Mouse (Mus musculus) hindbrain, embryonic 10.5 days (tissue): ENCODE measurements around the gene Dolk. TPM values are rescaled to one million over a fixed set of nuclear protein-coding genes. Genes with fewer than 3 reads are reported as not detected.

Experiments
- DNase-seq: peaks from one replicate; pipeline ENCODE4 v3.0.0-alpha.2; 2017; ENCODE audit warnings: low spot score
- H3K27ac ChIP-seq: fragments of 300-500 bp; sonication (generic); 2 replicates; pipeline ENCODE4 v1.5.1; 2016; ENCODE audit warnings: mild to moderate bottlenecking, moderate library complexity
- H3K27me3 ChIP-seq: fragments of 300-500 bp; sonication (generic); 2 replicates; pipeline ENCODE4 v1.6.1; 2016; ENCODE audit warnings: mild to moderate bottlenecking; ENCODE audit not compliant: poor library complexity, insufficient read depth, severe bottlenecking
- H3K36me3 ChIP-seq: fragments of 300-500 bp; sonication (generic); 2 replicates; pipeline ENCODE4 v1.6.1; 2016; ENCODE audit warnings: mild to moderate bottlenecking, moderate library complexity
- H3K4me1 ChIP-seq: fragments of 300-500 bp; sonication (generic); replicated peaks from 2 replicates; pipeline ENCODE4 v1.6.1; 2016; ENCODE audit warnings: mild to moderate bottlenecking
- H3K4me3 ChIP-seq: fragments of 300-500 bp; sonication (generic); 2 replicates; pipeline ENCODE4 v1.5.1; 2016; ENCODE audit warnings: mild to moderate bottlenecking, moderate library complexity
- H3K9me3 ChIP-seq: fragments of 300-500 bp; sonication (generic); 2 replicates; pipeline ENCODE4 v1.6.1; 2016; ENCODE audit warnings: mild to moderate bottlenecking, moderate library complexity
- WGBS: fragments of 180-500 bp; shearing (Covaris S2); methylation state at CpG from one replicate; pipeline ENCODE4 v1.1.7; 2016; 5-methylcytosine and 5-hydroxymethylcytosine counted together
- polyA plus RNA-seq: library from polyadenylated mRNA; unstranded; fragments of >200 nt; fragmentation: Nextera tagmentation; extraction: Ambion mirVana; gene quantifications from 2 replicates; pipeline ENCODE4 v1.2.1, GENCODE M21; 2016

Gene Dolk
- 25.7 and 26.6 TPM in 2 replicates for polyA plus RNA-seq

DNA sequence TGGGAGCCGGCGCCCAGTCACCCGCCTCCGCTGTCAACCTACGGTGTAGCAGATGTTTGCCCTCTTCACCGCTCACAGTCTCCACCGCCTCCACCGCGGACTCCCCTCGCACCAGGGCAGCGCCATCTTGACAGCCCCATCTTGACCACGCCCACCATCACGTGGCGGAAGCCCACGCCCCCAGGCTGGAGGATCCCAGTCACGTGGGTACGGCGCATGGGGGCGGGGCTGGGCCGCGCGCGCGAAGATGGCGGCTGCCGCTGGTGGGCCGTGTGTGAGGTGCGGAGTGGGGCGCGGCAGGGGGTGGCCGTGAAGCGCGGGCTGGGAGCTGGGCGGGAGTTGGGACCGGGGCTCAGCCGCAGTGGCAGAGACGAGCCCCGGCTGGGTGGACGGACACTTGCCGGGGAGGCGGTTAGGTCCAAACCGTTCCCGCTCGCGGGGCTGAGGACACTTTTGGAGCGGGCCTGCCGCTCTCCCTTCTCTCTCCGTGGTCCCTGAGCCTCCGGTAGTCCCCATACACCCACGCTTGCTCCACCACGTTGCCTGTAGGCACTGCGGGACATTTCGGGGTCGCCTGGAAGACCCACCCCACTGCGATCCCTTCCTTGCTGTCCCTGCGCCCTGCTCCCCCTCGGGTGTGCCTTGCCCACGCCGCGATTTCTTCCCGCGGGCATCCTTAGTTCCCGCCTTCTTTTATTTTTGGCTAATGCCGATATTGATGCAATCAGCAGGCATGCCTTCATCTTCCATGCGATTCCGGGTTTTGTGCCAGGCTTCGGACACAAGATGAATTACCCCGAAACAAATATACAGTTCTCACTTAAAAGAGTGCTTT, at the start of gene Dolk, which contains the start of gene Nup188:
Dolk (minus strand) TSS at position 143 of the 835 bp plus-strand sequence.
Nup188 (plus strand) TSS at position 206 of the 835 bp plus-strand sequence.
- H3K27ac ChIP-seq = peak within 1 kb of the TSS; percentile 95
- under 1% methylated on average over 68 of the region's 68 CpGs for WGBS

DNA sequence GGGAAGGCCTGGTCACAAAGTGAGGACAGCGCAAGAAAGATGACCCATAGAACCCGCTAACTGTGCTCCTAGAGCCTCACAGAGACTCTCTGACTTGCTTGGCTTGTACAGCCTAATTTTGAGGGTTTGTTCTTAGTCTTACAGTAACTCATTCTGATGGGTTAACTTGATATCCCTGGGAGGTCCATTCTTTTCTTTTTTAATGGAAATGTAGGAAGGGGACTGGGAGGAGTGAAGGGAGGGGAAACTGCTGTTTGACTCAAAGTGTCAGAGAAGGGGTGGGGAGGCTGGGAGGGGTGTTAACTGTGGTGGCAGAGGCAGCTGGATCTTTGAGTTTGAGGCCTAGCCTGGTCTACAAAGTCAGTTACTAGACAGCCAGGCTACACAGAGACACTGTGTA, 49.2 kb upstream of the Dolk start:
- no peak overlapping the region for H3K27ac ChIP-seq
- no peak overlapping the region for H3K4me3 ChIP-seq
- H3K4me1 ChIP-seq = no peaks in the 10 kb centered on the region
- no peaks in the 10 kb centered on the region for H3K27me3 ChIP-seq
- peaks cover 100% of the 10 kb centered on the region for H3K36me3 ChIP-seq
- 93% methylated on average over 2 of the region's 2 CpGs for WGBS
- no peaks in the 10 kb centered on the region for H3K9me3 ChIP-seq
- no peak for DNase-seq

More for the DNA sequence above, at the start of gene Dolk, which contains the start of gene Nup188:
- Histone ChIP-seq H3K36me3 (peaks cover 28% of the 10 kb centered on the region), H3K4me1 (peaks cover 28% of the 10 kb centered on the region), H3K27me3 (no peaks in the 10 kb centered on the region), H3K4me3 (peak within 1 kb of the TSS; percentile 100), H3K9me3 (no peaks in the 10 kb centered on the region)
- peak; percentile 97 for DNase-seq

DNA sequence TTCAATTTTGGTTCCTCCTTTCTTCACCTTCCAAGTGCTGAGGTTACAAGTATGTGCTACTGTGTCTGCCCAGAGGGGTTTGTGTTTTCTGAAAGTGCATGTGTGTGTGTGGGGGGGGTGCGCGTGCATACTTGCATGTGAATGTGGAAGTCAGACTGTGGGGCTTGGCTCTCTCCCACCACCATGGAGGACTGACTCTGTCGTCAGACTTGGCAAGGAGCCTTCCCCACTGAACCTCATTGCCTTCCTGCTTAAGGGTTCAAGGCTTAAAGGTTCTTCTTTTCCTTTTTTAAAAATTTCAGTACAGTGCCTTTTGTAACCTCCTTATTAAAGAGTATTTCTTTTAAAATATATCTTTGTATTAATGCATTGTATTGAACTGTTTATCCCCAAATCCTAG, 42.7 kb upstream of the Dolk start:
- H3K27ac ChIP-seq = no peak overlapping the region
- H3K9me3 ChIP-seq = no peaks in the 10 kb centered on the region
- no peak for DNase-seq
- H3K27me3 ChIP-seq = no peaks in the 10 kb centered on the region
- H3K4me1 ChIP-seq = no peaks in the 10 kb centered on the region
- peaks cover 100% of the 10 kb centered on the region for H3K36me3 ChIP-seq
- WGBS = 93% methylated on average over 3 of the region's 3 CpGs
- H3K4me3 ChIP-seq = no peak overlapping the region

DNA sequence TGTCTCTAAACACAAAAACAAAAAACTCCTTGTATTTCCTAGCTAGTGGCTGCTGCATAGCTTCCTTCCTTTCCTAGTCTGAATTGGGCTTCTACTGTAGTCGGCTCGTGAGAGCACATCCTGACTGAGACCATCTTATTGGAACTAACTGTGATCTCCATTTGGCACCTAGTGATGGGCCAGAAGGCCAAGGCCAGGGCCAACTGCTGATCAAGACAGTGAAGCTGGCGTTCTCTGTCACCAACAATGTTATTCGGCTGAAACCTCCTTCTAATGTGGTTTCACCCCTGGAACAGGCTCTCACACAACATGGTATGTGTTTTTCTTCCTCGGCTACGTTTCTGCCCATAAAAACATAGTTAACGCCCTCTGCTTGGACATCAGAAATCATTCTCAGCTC, 41.1 kb upstream of the Dolk start:
- Histone ChIP-seq H3K27me3 (no peaks in the 10 kb centered on the region), H3K27ac (no peak overlapping the region), H3K36me3 (peaks cover 100% of the 10 kb centered on the region), H3K9me3 (no peaks in the 10 kb centered on the region), H3K4me3 (no peak overlapping the region), H3K4me1 (no peaks in the 10 kb centered on the region)
- no peak for DNase-seq
- 95% methylated on average over 7 of the region's 7 CpGs for WGBS

DNA sequence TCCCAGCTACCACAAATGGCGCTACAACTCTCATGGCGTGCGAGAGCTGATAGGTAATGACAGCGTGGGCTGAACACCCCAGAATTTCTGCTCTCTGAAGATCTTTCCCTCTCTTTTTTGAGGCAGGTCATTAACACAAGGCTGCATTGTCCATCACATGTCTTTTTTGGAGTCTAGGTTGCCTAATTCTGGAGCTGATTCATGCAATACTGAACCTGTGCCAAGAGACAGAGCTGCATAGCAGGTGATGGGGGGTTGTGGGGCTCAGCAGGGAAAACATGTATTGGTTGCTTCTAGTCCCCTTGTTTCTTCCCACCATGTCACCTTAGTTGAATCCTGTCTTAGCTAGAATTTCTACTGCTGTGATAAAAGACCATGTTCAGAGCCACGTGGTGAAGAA, 39.2 kb upstream of the Dolk start:
- Histone ChIP-seq H3K4me1 (no peaks in the 10 kb centered on the region), H3K4me3 (no peak overlapping the region), H3K27ac (no peak overlapping the region), H3K36me3 (peaks cover 100% of the 10 kb centered on the region), H3K27me3 (no peaks in the 10 kb centered on the region), H3K9me3 (no peaks in the 10 kb centered on the region)
- WGBS = 95% methylated on average over 5 of the region's 5 CpGs
- DNase-seq = no peak

GRCm38 (mm10) chr2:30323111-30323510, 37.0 kb upstream of the Dolk start:
- Histone ChIP-seq H3K27me3 (no peaks in the 10 kb centered on the region), H3K4me3 (no peak overlapping the region), H3K27ac (no peak overlapping the region), H3K36me3 (peaks cover 100% of the 10 kb centered on the region), H3K4me1 (no peaks in the 10 kb centered on the region), H3K9me3 (no peaks in the 10 kb centered on the region)
- DNase-seq = no peak
- 93% methylated on average over 7 of the region's 7 CpGs for WGBS

- no peaks in the 10 kb centered on the region for H3K27me3 ChIP-seq
- H3K36me3 ChIP-seq = peaks cover 100% of the 10 kb centered on the region
- 93% methylated on average over 4 of the region's 4 CpGs for WGBS
- no peak overlapping the region for H3K4me3 ChIP-seq
- no peak for DNase-seq
- H3K27ac ChIP-seq = no peak overlapping the region
- no peaks in the 10 kb centered on the region for H3K9me3 ChIP-seq
- H3K4me1 ChIP-seq = no peaks in the 10 kb centered on the region
Observed at GRCm38 (mm10) chr2:30319260-30319659, 33.1 kb upstream of the Dolk start.

DNA sequence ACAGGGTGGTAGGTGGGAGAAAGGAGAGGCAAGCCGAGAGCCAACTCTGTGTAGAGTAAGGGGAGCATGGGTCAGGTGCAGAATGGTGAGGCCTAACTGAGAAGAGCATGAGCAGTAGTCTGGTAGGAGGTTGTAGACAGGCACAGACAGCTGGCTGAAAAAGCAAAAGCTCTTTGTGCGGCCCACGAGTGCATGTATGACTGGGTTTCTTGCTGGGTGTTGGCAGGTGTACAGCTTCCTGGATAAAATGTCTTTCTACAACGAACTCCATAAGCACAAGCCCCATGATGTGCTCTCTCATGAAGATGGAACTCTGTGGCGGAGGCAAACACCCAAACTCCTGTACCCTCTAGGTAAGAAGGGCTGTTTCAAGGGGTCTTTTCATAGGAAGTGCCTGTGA, 30.8 kb upstream of the Dolk start:
- no peaks in the 10 kb centered on the region for H3K9me3 ChIP-seq
- no peak overlapping the region for H3K27ac ChIP-seq
- no peaks in the 10 kb centered on the region for H3K27me3 ChIP-seq
- DNase-seq = no peak
- H3K36me3 ChIP-seq = peaks cover 100% of the 10 kb centered on the region
- H3K4me1 ChIP-seq = no peaks in the 10 kb centered on the region
- H3K4me3 ChIP-seq = no peak overlapping the region
- WGBS = 96% methylated on average over 5 of the region's 5 CpGs

DNA sequence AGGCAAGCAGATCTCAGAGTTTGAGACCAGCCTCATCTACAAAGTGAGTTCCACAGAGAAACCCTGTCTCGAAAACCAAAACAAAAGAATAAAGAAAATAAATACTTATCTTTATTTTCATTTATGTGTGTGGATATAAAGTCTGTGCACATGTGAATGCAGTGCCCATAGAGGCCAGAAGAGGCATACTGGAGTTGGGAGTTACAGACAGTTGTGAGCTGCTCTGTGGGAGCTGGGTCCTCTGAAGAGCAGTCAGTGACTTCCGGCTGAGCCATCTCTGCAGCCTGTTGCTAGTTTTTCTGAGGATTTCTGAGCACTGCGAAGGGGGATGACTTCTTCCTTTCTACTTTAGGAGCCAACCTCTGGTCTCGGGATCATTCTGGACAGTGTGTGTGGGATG, 30.0 kb upstream of the Dolk start:
- Histone ChIP-seq H3K27ac (no peak overlapping the region), H3K27me3 (no peaks in the 10 kb centered on the region), H3K36me3 (peaks cover 98% of the 10 kb centered on the region), H3K9me3 (no peaks in the 10 kb centered on the region), H3K4me1 (no peaks in the 10 kb centered on the region), H3K4me3 (no peak overlapping the region)
- WGBS = 93% methylated on average over 4 of the region's 4 CpGs
- DNase-seq = no peak

- DNase-seq = no peak
- Histone ChIP-seq H3K9me3 (no peaks in the 10 kb centered on the region), H3K4me1 (no peaks in the 10 kb centered on the region), H3K4me3 (no peak overlapping the region), H3K27ac (no peak overlapping the region), H3K27me3 (no peaks in the 10 kb centered on the region), H3K36me3 (peaks cover 98% of the 10 kb centered on the region)
- 94% methylated on average over 2 of the region's 2 CpGs for WGBS
Observed at GRCm38 (mm10) chr2:30311481-30311880, 25.3 kb upstream of the Dolk start.

GRCm38 (mm10) chr2:30309351-30309750, 23.2 kb upstream of the Dolk start:
- Histone ChIP-seq H3K27ac (no peak overlapping the region), H3K27me3 (no peaks in the 10 kb centered on the region), H3K4me3 (no peak overlapping the region), H3K9me3 (no peaks in the 10 kb centered on the region), H3K36me3 (peaks cover 98% of the 10 kb centered on the region), H3K4me1 (no peaks in the 10 kb centered on the region)
- no peak for DNase-seq
- 92% methylated on average over 3 of the region's 3 CpGs for WGBS

DNA sequence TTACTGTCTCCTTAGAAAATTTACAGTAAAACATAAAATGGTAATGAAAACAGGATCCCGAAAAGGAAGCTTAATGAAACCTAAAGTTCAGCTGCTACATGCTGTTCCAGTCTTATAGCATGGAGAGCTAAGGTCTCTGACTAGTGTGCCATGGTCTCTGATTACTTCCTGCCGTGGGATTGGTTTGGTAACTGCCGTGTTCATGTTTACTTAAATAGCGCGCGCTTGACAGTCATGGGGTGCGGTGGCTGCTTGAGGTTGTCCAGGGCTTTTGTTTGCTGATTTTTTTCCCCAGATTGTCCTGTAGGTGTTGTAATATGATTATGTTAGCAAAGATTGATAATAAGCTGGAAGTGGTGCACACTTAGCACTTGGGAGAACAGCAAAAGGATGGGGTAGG, 20.0 kb upstream of the Dolk start:
- no peak for DNase-seq
- Histone ChIP-seq H3K27me3 (no peaks in the 10 kb centered on the region), H3K4me3 (no peak overlapping the region), H3K27ac (no peak overlapping the region), H3K9me3 (no peaks in the 10 kb centered on the region), H3K36me3 (peaks cover 100% of the 10 kb centered on the region), H3K4me1 (no peaks in the 10 kb centered on the region)
- WGBS = 95% methylated on average over 7 of the region's 7 CpGs

DNA sequence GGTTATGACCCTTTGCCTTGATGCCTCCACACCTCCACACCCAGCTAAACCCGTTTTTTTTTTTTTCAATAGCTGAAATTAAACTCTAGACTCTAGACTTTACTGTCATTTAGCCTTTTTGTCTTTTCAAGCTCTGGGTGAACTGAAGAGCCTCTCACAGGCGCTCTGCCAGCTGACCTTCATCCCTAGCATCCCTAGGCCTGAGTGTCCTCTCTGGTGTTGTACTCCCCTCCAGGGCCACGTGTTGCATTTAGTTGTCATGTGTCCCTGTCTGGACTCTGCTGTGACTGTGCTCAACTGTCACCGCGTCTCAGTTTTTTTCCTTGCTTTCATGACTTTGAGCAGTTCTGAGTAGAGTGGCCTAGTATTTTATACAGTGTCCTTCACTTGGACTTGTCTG, 13.8 kb upstream of the Dolk start:
- Histone ChIP-seq H3K4me3 (no peak overlapping the region), H3K4me1 (no peaks in the 10 kb centered on the region), H3K27me3 (no peaks in the 10 kb centered on the region), H3K9me3 (no peaks in the 10 kb centered on the region), H3K36me3 (peaks cover 100% of the 10 kb centered on the region), H3K27ac (no peak overlapping the region)
- no peak for DNase-seq
- 89% methylated on average over 5 of the region's 5 CpGs for WGBS
